In the genomic region with DNA sequence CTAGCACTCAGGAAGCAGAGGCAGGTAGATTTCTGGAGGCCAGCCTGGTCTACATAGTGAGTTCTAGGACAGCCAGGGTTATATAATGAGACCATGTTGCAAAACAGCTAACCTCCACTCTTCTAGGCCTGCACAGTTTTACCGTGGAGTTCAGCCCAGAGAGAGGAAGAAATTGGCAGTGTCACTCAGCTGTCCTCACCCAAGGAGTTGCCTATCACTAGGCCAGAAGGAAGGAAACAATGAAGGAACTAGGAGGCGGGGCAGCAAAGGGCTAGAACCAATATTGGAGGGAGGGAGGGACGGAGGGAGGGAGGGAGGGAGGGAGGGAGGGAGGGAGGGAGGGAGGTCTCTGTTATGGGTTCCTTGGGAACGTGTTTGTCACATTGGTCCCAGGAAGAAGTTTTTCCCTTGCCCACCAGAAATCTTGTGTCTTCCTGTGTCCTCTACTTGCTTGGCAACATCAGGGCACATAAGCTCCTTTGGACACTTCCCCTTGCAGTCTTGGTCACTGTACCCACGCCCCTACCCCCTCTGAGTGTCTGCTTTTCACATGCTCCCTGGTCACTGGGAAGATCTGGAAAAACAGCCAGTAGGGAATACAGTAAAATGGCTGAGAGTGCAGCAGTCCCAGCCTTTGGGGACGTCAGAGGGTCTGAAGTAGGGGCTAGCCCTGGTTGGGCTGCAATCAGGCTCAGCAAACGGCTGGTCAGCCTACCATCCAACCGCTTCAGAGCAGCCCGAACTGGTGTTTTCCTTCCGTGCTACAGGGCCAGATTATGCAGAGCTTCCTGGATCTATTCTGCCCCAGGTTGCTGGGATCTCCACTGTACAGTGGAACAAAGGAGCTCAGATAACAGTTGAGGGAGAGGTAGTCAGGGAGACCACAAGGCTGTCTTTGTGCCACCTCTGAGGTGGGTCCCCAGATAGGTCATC, we compare ENCODE assay signal across 8 mouse cellular contexts. TPM values are rescaled to one million over a fixed set of nuclear protein-coding genes. Genes with fewer than 3 reads are reported as not detected.
DNase-seq lines count a peak whose midpoint lies in the region; ATAC-seq and TF ChIP-seq lines count a peak whose summit lies in the region.

No protein-coding gene starts in this region.

- no peak for ATAC-seq in heart, embryonic 11.5 days (replicated peaks; ENCODE audit: insufficient number of reproducible peaks, low FRiP score, low TSS enrichment)
- ATAC-seq in granulocyte monocyte progenitor cell, adult 5-6 weeks (replicated peaks; ENCODE audit: poor library complexity, severe bottlenecking), result peak; percentile 74
- peak; percentile 25; the same call in 1 of the 2 replicates for ATAC-seq in lung, embryonic 15.5 days (ENCODE audit: borderline replicate concordance, extremely low read depth, low FRiP score, low TSS enrichment)

- H3K9me3 ChIP-seq in heart, embryonic 11.5 days (replicated peaks; ENCODE audit: control insufficient read depth, low read length), result no peaks in the 10 kb centered on the region
- H3K9me3 ChIP-seq in ES-Bruce4 (replicated peaks; ENCODE audit: control insufficient read depth, insufficient read depth, low read length, poor library complexity, severe bottlenecking), result no peaks in the 10 kb centered on the region
- no peaks in the 10 kb centered on the region for H3K9me3 ChIP-seq in lung, embryonic 15.5 days

- TF ChIP-seq EP300 in ES-Bruce4 (IDR thresholded peaks at IDR 0.05; ENCODE audit: insufficient read depth, low read depth, low read length), result peak; percentile 60; the same call in 1 of the 2 replicates

- peak overlapping the region; percentile 40 for H3K4me2 ChIP-seq in heart, embryonic 11.5 days
- peak overlapping the region; percentile 42 for H3K4me2 ChIP-seq in lung, embryonic 15.5 days

- no peaks in the 10 kb centered on the region for H3K36me3 ChIP-seq in heart, embryonic 11.5 days (ENCODE audit: control insufficient read depth, insufficient read depth, low read length)
- no peaks in the 10 kb centered on the region for H3K36me3 ChIP-seq in ES-Bruce4 (ENCODE audit: control insufficient read depth, insufficient read depth, low read length, poor library complexity, severe bottlenecking)
- no peaks in the 10 kb centered on the region for H3K36me3 ChIP-seq in lung, embryonic 15.5 days

- peak overlapping the region; percentile 61 for H3K27ac ChIP-seq in heart, embryonic 11.5 days (ENCODE audit: low read depth, low read length)
- H3K27ac ChIP-seq in ES-Bruce4 (ENCODE audit: insufficient read depth, low read length), result peak overlapping the region; percentile 47
- peak overlapping the region; percentile 71 for H3K27ac ChIP-seq in lung, embryonic 15.5 days

- 40% methylated on average over 9 of the region's 10 CpGs for WGBS in heart, embryonic 11.5 days (ENCODE audit: insufficient replicate concordance)
- 29% methylated on average over 8 of the region's 10 CpGs for WGBS in lung, embryonic 15.5 days

- no peak for TF ChIP-seq POLR2A in ES-Bruce4 (IDR thresholded peaks at IDR 0.05; ENCODE audit: insufficient read depth, low read length)

- H3K4me3 ChIP-seq in heart, embryonic 11.5 days (ENCODE audit: low read depth, low read length), result no peak overlapping the region
- peak overlapping the region; percentile 2; the same call in 1 of the 2 replicates for H3K4me3 ChIP-seq in ES-Bruce4 (ENCODE audit: low read depth, low read length)
- peak overlapping the region; percentile 14; the same call in 1 of the 2 replicates for H3K4me3 ChIP-seq in lung, embryonic 15.5 days

- H3K9ac ChIP-seq in heart, embryonic 11.5 days (ENCODE audit: low read depth, low read length), result no peak overlapping the region; the same call in 1 of the 2 replicates
- no peak overlapping the region for H3K9ac ChIP-seq in ES-Bruce4 (ENCODE audit: low read depth, poor library complexity, severe bottlenecking)
- H3K9ac ChIP-seq in lung, embryonic 15.5 days, result no peak overlapping the region

- peaks cover 53% of the 10 kb centered on the region for H3K4me1 ChIP-seq in heart, embryonic 11.5 days (ENCODE audit: control insufficient read depth, insufficient read depth, low read length)
- peaks cover 14% of the 10 kb centered on the region for H3K4me1 ChIP-seq in ES-Bruce4 (ENCODE audit: control insufficient read depth, insufficient read depth, low read length)
- peaks cover 56% of the 10 kb centered on the region for H3K4me1 ChIP-seq in lung, embryonic 15.5 days

- no peak for DNase-seq in heart, adult 8-10 months (ENCODE audit: low spot score)
- no peak for DNase-seq in T-cell, adult 2 months (ENCODE audit: low spot score)
- no peak for DNase-seq in layer of hippocampus, adult 18-20 months (ENCODE audit: low spot score in 2 of 2)
- DNase-seq in spleen, adult 12 weeks (ENCODE audit: low spot score), result no peak

- TF ChIP-seq CTCF in ES-Bruce4 (IDR thresholded peaks at IDR 0.05; ENCODE audit: low read depth, low read length), result no peak

- no peaks in the 10 kb centered on the region for H3K27me3 ChIP-seq in heart, embryonic 11.5 days (ENCODE audit: control insufficient read depth, insufficient read depth, low read length)
- no peaks in the 10 kb centered on the region for H3K27me3 ChIP-seq in ES-Bruce4 (ENCODE audit: control insufficient read depth, insufficient read depth, low read length, poor library complexity, severe bottlenecking)
- H3K27me3 ChIP-seq in lung, embryonic 15.5 days, result no peaks in the 10 kb centered on the region

RNA-seq across cellular contexts. Expression of gene Myl9, which starts 45.4 kb away (rescaled TPM):
- 2,229 and 2,268 TPM in 2 replicates for polyA plus RNA-seq in heart, embryonic 11.5 days (2014; fragmentation: Nextera tagmentation; extraction: Ambion mirVana)
- 10 to 100 TPM; 40.0 to 70.3 (median 65.6) TPM for total RNA-seq in heart, adult 8-10 months (2022)
- 9.4 and 20.2 TPM in 2 replicates for polyA plus RNA-seq in ES-Bruce4 (2011; ENCODE audit: insufficient read depth, insufficient read length, low read depth, missing spikeins)
- total RNA-seq in granulocyte monocyte progenitor cell, adult 5-6 weeks (2014; fragmentation: Nextera tagmentation), result not detected in 2 replicates
- not detected in 2 replicates for total RNA-seq in granulocyte monocyte progenitor cell, adult 5-6 weeks (2017)
- polyA plus RNA-seq in lung, embryonic 15.5 days (2015; fragmentation: Nextera tagmentation; extraction: Ambion mirVana), result 443 and 454 TPM in 2 replicates
- total RNA-seq in layer of hippocampus, adult 18-20 months (2021), result 10 to 100 TPM in 1 of 2 experiments, 1 to 10 TPM in 1; 8.7 to 12.2 TPM

Comparison
In these comparisons a context has a peak if more than half of its experiments do, and no peak if none do; other contexts are left out.
1. RNA of gene Myl9, which starts 45.4 kb away (total RNA-seq): 40.0 to 70.3 TPM in heart, adult 8-10 months and 8.7 to 12.2 TPM in layer of hippocampus, adult 18-20 months; not detected in granulocyte monocyte progenitor cell, adult 5-6 weeks; every median in the first group is over 4 times any median in the second.
2. Peak in every context shown above with its lines, with median percentiles within 50 percentile points of each other: H3K27ac ChIP-seq.